Mouse (Mus musculus) heart, postnatal 36 days (tissue): Measurements from ENCODE around the gene Yaf2. TPM values are rescaled to one million over a fixed set of nuclear protein-coding genes. Genes with fewer than 3 reads are reported as not detected.
"Not testable (repeated sequence)": the region's sequence is repeated elsewhere in the genome, so short reads cannot be mapped to it uniquely, and the experiment has no call there.

ENCODE experiments used
- DNase-seq, 2 experiments: peaks; one replicate each; pipeline ENCODE4 v3.0.0; 2021 to 2022
- intact Hi-C: fragments of 180-260 bp; cut with DNase I; formaldehyde crosslinking; loops from one replicate; pipeline ENCODE4 v1.15.1; 2025
- total RNA-seq, 2 experiments: library from RNA; stranded (reverse); gene quantifications; 2 replicates each; pipeline ENCODE4 v1.2.3; 2021

The Yaf2 gene
- total RNA-seq, result 10 to 100 TPM; 22.0 to 22.1 TPM

DNA sequence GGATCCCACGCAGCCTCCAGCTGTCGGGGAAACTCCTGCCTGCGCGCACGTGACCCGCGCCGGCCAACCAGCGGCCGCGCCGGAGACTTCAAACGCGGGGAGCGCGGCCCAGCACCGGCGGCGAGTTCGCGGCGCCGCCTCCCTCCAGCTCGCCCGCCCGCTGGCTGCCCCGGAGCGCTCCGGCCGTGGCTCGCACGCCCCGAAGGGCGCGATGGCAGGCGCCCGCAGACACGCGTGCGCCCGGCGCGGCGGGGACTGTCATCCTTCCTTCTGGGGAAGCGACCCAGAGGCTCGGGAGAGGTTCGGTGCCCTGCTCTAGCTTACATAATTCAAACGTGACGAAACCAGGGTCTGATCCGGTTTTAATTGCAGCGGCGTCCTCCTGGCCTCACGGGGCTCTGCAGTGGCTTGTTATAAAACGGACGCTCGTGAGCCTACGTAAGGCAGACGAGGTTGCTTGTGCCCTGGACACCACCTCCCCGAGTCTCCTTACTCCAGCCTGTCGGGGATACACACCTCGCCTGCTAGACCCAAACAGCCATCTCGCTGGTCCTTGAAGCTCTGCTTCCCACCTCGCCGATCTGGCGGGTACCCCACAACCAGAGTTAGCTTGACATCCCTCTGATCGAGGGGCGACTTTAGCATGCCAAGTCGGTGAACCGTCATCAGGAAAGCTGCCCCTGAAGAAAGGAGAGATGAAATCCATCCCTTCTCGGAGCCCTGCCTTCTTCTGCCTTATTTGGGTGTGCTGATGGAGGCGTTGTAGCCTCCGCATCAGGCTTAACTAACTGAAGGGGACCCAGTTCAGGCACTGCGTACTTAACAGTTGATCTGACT is at the start of gene Yaf2:
Gene Yaf2 (minus strand): TSS at position 11 of the 837 bp plus-strand sequence.
- intact Hi-C loops, result loop anchor here (1.0 to 5.0 kb wide), 3 partner anchors 60 to 180 kb away; partner anchors contain the start of gene Gxylt1
- DNase-seq, result peak; percentile 86 to 87

DNA sequence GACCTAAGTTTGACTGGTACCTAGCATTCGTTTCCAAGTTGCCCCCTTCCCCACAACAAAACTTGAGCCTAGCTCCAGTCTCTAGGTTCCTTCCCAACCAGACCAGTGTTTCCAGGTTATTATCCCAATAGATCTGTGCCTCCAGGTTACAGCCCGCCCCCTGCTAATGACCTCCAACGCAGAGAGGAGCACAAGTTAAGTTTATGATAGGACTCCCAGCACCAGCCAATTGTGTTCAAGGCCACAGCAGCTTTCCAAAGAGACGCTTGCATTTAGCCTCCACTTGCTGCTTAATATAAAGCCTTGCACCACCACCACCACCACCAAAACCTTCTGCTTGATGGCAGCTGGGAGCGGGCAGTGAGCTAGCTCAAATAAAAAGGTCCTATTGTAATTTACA is 44.6 kb upstream of the Yaf2 start:
- DNase-seq, result no peak
- intact Hi-C loops, result no loop called here

DNA sequence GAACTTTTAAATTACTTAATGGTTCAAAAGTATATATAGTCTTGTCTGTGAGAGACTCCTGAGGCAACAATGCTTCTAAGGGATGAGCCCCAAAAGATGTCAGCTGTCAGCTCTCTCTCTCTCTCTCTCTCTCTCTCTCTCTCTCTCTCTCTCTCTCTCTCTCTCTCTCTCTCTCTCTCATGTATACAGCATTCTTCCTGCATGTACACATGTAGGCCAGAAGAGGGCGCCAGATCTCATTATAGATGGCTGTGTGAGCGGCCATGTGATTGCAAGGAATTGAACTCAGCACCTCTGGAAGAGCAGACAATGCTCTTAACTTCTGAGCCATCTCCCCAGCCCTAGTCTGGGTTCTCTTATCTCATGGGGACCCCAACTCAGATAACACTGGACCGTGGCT is 42.4 kb upstream of the Yaf2 start:
- intact Hi-C loops, result no loop called here
- no peak for DNase-seq

DNA sequence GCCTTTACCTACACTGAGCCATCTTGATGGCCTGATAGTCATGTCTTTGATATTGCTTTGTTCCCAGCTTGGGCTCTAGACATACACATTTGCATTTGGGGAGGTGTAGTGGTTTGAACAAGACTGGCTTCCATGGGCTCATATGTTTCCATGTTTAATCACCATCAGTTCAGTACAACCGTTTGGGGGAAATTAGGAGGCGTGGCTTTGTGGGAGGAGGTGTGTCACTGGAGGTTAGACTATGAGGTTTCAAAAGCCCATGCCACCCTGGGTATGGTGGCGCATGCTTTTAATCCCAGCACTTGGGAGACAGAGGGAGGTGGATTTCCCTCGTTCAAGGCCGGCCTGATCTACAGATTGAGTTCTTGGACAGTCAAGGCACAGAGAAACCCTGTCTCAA is 39.0 kb upstream of the Yaf2 start:
- DNase-seq, result no peak
- intact Hi-C loops, result no loop called here

DNA sequence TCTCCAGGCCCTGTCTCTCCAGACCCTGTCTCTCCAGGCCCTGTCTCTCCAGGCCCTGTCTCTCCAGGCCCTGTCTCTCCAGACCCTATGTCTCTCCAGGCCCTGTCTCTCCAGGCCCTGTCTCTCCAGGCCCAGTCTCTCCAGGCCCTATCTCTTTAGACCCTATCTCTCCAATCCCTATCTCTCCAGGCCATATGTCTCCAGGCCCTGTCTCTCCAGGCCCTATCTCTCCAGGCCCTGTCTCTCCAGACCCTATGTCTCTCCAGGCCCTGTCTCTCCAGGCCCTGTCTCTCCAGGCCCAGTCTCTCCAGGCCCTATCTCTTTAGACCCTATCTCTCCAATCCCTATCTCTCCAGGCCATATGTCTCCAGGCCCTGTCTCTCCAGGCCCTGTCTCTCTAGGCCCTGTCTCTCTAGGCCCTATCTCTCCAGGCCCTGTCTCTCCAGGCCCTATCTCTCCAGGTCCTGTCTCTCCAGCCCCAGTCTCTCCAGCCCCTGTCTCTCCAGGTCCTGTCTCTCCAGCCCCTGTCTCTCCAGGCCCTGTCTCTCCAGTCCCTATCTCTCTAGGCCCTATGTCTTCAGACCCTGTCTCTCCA is 35.9 kb upstream of the Yaf2 start:
- intact Hi-C loops, DNase-seq: not testable (repeated sequence)

DNA sequence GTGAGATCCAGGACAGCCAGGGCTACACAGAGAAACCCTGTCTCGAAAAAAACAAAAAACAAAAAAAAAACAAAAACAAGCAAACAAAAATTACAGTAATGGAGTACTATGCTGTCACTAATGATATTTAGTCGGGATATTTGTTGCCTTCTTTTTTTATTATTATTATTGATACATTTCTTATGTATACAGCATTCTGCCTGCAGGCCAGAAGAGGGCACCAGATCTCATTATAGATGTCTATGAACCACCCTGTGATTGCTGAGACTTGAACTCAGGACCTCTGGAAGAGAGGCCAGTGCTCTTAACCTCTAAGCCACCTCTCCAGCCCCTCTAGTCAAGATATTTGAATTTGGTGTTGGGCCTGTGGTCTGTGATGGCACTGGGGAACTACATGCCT is 35.1 kb upstream of the Yaf2 start:
- no peak for DNase-seq
- intact Hi-C loops, result no loop called here

DNA sequence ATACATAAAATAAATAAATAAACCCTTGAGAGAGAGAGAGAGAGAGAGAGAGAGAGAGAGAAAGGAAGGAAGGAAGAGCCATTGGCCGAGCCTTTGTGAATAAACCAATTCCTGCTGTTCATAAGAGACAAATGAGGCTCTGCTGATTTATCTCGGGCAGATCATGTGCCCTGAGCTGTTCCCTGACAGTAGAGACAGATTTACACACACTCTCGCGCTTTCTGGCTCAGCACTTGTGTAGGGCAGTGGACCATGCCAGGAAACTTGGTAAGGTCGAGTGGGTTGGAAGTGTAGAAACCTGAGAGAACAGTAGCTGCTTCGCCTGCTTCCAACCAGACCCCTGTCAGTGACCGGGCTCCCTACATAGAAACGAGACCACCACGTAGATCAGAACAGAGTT is 31.8 kb upstream of the Yaf2 start:
- DNase-seq, result no peak
- intact Hi-C loops, result no loop called here

DNA sequence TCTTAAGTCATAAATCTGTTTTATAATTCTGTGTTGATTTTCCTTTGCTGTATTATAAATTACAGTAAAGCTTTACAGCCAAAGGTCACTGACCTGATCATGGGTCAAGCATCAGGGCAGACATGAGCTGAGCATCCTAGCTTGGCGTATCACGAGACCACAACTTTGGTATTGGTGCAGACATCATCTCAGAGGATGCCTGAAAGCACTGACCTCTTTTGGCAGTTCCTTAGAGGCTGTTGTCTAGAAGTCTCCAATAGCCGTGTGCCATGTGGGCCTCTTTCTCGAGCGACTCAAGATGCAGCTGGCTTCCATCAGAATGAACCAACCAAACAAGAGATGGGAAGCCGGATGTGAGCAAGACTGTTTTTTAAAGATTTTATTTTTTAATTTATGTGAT is 28.8 kb upstream of the Yaf2 start:
- no peak for DNase-seq
- intact Hi-C loops, result no loop called here

DNA sequence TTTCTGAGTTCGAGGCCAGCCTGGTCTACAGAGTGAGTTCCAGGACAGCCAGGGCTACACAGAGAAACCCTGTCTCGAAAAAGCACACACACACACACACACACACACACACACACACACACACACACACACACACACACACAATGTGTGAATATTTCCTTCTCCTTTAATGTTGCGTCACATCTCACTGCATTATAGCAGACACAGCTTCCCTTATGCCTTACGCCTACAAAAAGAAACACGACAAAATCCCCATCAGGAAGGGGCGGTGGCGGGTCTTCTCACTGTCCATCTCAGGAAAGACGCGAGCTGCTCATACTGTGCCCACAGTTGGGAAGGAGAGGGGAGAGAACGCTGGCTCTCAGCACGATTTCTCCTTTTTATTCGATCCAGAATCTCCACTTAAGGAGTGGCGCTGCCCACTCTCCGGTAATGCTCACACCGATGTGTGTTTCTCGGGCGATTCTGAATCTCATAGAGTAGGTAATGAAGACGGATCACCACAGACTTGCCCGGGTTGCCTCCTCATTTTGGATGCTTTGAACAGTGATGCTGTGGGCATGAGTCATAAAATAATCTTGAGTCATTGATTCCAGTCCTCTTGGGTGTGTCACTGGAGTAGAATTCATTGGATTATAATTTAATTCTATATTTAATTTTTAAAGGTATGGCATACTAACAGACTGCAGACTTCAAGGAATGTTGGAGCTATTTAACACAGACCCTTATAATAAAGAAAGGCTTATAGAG is 21.8 kb upstream of the Yaf2 start:
- no peak for DNase-seq
- intact Hi-C loops, result no loop called here

DNA sequence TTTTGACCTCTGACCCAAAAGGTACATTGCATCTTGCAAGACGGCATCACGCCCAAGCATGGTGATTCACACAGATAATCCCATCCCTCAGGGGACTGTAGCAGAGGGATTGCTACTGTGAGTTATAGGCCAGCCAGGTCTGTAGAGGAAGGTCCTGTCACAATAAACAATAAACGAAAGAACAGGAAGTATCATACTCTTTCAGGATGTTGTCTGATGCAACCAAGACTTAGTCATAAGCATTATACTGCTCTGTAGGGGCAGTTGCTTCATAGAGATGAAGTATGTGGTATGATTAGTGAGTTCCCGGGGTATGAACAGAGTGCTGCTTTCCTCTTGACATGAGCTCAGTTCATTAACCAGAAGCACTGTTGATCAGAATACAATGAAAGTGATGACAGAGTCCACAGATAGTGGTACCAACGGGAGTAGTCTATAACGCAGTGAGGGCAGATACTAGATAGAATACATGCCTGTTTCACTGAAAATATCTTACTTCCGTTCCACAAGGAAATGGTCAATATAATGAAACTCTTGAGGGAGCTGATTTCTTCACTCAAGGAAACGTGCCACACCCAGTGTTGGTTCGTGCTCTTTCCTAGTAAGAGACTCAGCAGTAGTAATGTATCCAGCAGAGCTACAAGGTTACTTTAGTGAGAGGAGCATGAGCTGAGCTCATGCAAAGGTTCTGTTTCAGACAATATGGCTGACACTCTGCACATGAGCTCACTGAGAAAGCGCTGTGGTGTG is 4.1 kb upstream of the Yaf2 start:
- DNase-seq, result no peak
- intact Hi-C loops, result no loop called here

DNA sequence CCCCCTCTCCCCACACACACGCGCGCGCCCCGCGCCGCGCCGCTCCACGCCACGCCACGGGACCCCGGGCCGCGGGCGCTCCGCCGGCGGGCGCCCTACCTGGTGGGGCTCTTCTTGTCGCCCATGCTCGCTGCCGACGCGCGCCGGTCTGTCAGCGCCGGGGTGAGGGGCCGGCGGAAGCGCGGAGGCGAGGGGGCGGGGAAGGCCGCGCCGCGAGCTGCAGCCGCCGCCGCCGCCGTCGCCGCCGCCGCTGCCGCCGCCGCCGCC is 144 bp downstream of the Yaf2 start:
- DNase-seq, result no peak
- intact Hi-C loops, result loop anchor here (1.0 to 5.0 kb wide), 3 partner anchors 60 to 181 kb away; partner anchors contain the start of gene Gxylt1

DNA sequence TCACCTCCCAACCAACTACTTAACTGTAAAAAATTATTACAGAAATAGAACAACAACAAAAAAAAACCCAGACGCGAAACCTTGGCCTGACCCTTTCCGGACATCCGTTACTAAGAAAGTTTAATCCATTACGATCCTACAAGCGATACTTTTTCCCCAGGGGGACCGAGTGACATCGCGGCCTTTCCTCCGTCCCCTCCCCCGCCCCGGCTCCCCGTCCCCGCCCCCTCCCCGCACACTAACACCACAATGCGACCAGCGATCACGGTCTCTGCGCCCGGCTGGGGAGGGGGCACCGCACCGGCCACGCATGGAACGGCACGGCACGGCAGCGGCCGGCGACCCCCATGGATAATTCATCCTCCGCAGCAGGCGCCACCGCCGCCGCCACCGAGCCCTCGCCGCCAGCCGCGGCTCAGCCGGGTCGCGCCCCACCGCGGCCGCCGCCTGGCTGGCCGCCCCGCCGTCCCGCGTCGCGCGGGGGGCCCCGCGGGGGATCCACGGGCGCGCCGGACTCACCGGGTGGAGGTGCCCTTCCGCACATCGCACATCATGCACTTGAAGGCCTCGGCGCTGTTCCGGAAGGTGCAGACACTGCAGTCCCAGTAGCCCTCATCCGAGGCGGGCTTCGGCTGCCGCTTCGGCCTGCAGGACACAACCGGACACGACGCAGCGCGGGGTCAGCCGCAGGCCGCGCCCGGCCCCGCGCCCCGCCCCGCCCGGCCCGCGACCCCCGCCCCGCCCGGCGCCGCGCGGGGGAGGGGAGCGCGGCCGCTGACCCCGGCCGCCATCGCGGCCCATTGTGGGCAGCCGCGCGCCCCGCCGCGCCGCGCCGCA is 696 bp downstream of the Yaf2 start:
- DNase-seq, result peak; percentile 49 to 62
- intact Hi-C loops, result loop anchor here (1.0 to 5.0 kb wide), 3 partner anchors 61 to 181 kb away; partner anchors contain the start of gene Gxylt1

DNA sequence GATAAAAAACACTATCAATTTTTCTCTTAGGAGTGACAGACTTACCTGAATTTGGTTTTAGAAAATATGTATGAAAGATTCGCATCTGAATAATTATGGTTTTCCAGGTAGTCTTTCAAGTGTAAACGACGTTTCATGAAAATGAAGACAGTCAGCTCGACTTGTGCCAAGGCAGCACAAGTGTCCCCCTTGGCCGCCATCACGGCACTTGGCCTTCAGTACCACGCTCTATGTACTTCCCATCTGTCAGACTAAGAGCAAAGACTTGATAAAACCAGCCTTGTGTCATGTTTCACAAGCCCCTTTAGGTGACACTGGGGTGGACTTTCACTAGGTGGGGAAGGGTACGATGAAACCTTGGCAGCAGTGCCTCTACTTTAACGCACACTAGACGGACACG is 5.5 kb downstream of the Yaf2 start:
- no peak for DNase-seq
- intact Hi-C loops, result no loop called here

DNA sequence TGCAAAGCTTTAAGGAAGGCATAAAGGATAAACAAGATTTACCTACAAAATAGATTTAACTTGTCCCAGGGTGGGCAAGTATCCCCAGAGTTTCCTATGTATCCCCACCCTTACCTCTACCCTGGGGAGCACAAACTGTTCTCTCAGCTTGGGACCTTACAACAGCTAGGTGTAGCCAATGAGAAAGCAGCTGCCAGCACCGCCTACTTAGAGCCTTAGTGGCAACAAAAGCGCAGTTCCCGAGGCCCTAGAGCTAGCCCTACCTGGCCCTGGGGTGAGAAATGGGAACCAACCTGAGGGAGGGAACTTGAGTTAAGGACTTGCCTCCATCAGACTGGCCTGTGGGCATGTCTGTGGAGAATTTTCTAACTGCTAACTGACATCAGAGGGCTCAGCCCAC is 9.5 kb downstream of the Yaf2 start:
- intact Hi-C loops, result no loop called here
- no peak for DNase-seq

DNA sequence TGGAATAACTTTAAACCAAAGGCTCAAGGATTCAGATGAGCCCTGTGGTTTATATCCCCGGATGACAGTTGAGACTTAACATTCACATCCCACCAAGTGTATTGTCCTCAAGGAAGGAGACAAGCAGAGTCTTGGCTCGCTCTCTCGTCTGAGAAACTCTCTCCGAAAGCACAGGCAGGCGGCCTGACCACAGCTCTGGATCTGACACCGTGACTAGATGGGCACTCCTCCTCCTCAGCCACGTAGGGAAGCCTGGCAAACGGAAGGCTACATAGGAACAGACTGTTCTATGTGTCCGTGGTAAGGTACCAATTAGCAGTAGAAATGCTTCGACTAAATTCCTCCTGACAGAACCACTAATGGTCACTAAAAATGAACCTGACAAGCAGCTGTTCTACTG is 10.1 kb downstream of the Yaf2 start:
- DNase-seq, result no peak
- intact Hi-C loops, result no loop called here

DNA sequence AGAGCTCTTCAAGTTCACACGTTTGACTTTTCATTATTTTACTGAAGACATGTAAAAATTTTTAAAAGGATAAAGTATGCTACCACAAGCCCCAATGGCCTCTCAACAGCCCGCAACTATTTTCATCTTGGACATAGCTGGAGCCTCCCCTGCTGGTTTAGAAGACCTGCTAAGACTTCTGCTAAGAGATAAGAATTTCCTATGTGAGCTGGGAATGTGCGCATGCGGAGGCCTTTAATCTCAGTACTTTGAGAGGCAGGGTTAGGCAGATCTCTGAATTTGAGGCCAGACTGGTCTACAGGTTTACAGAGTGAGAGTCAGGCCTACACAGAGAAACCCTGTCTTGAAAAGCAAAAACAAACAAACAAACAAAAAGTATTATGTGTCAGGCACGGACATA is 11.4 kb downstream of the Yaf2 start:
- intact Hi-C loops, result no loop called here
- DNase-seq, result no peak

DNA sequence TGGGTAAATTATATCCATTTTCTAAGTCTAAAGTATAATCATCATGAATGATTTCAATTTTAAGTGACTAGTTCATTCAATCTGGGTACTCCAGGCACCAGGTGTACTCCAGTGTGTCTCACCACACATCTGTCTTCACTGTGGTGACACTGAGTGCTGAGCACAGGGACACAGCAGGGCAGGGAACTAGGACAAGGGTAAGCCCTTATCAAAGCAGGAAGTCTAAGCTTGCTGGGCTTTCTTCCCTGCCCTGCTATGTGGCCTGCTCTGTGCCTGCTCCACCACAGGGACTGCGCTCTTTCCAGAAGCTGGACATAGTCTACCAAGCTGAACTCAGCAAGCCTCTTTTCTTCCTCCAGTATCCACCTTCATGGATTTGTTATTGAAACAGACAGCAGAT is 18.0 kb downstream of the Yaf2 start:
- DNase-seq, result peak; percentile 32
- intact Hi-C loops, result no loop called here

DNA sequence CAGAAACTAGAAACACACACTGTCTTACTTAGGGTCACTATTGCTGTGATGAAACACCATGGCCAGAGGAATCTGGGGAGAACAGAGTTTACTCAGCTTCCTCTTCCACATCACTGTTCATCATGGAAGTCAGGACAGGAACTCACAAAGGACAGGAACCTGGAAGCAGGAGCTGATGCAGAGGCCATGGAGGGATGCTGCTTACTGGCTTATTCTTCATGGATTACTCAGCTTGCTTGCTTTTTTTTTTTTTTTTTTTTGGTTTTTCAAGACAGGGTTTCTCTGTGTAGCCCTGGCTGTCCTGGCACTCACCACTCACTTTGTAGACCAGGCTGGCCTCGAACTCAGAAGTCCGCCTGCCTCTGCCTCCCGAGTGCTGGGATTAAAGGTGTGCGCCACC is 26.4 kb downstream of the Yaf2 start:
- DNase-seq, intact Hi-C loops: not testable (repeated sequence)

DNA sequence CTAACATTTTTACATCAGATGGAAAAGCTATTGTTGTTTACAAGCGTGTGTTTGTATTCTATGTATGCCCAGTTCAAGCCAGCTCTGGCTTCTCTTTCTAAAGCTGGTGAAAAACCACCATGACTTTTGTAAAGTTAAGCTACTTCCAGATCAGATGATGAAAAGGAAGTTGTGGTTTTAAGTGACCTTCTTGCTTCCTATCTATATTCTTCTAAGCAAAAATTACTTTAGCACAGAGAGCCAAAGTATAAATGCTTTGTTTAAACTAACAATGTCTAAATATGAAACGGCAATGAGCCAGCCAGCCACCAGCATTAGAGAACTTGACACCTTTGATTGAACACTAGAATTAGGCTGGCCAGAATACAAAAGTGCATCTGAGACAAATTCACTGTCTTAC is 38.5 kb downstream of the Yaf2 start:
- DNase-seq, result no peak
- intact Hi-C loops, result no loop called here

DNA sequence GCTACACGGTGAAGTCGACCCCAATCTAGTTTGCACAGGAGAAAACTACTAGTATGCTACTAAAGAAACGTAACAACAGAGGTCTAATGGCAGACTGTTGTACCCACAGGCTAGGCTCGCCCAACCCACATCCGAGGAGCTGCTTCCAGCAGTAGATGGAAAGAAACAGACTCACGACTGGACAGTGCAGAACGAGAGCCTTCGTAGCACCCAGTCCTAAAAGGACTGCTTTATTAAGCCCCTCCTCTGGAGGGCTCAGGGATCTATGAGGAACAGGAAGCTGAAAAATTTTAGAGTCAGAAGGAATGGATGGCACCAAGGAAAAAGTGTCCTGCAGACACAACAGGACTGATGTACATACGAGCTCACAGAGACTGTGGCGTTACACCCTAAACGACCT is 42.3 kb downstream of the Yaf2 start:
- no peak for DNase-seq
- intact Hi-C loops, result no loop called here
